Mouse (Mus musculus) forebrain, embryonic 16.5 days (tissue): ENCODE results near the gene Dsp. TPM values are rescaled to one million over a fixed set of nuclear protein-coding genes. Genes with fewer than 3 reads are reported as not detected.

ENCODE experiments used
- ATAC-seq: fragments of 200-750 bp; cut with Nextera tagmentation; 2 replicates; pipeline ENCODE4 v1.8.0; 2017; ENCODE audit warnings: mild to moderate bottlenecking, moderate library complexity
- H3K27ac ChIP-seq: fragments of 300-500 bp; sonication (generic); 2 replicates; pipeline ENCODE4 v1.5.1; 2014; ENCODE audit warnings: low read length, control low read depth
- H3K27me3 ChIP-seq: fragments of 300-500 bp; sonication (generic); replicated peaks from 2 replicates; pipeline ENCODE4 v1.6.1; 2014; ENCODE audit warnings: low read length; ENCODE audit not compliant: control insufficient read depth, insufficient read depth
- H3K36me3 ChIP-seq: fragments of 300-500 bp; sonication (generic); 2 replicates; pipeline ENCODE4 v1.6.1; 2014; ENCODE audit not compliant: control insufficient read depth, insufficient read depth
- H3K4me1 ChIP-seq: fragments of 300-500 bp; sonication (generic); replicated peaks from 2 replicates; pipeline ENCODE4 v1.6.1; 2014; ENCODE audit warnings: low read length; ENCODE audit not compliant: control insufficient read depth, insufficient read depth
- H3K4me2 ChIP-seq: fragments of 300-500 bp; sonication (generic); 2 replicates; pipeline ENCODE4 v1.6.1; 2014; ENCODE audit warnings: mild to moderate bottlenecking, low read length, control low read depth
- H3K4me3 ChIP-seq: fragments of 300-500 bp; sonication (generic); replicated peaks from 2 replicates; pipeline ENCODE4 v1.5.1; 2014; ENCODE audit warnings: mild to moderate bottlenecking, low read length, control low read depth
- H3K9ac ChIP-seq: fragments of 300-500 bp; sonication (generic); replicated peaks from 2 replicates; pipeline ENCODE4 v1.6.1; 2014; ENCODE audit warnings: low read depth, low read length, control low read depth
- H3K9me3 ChIP-seq: fragments of 300-500 bp; sonication (generic); 2 replicates; pipeline ENCODE4 v1.6.1; 2016; ENCODE audit warnings: low read length; ENCODE audit not compliant: control insufficient read depth
- WGBS: fragments of 180-500 bp; shearing (Covaris S2); extraction: QIAGEN DNeasy Blood & Tissue Kit; methylation state at CpG from one replicate; pipeline ENCODE4 v1.1.7; 2014; 5-methylcytosine and 5-hydroxymethylcytosine counted together
- polyA plus RNA-seq: library from polyadenylated mRNA; unstranded; fragments of >200 nt; fragmentation: Nextera tagmentation; extraction: Ambion mirVana; gene quantifications from 2 replicates; pipeline ENCODE4 v1.2.1, GENCODE M21; 2015

Dsp gene
- polyA plus RNA-seq, 1 experiment from 2014 or later, result 0.29 TPM

DNA sequence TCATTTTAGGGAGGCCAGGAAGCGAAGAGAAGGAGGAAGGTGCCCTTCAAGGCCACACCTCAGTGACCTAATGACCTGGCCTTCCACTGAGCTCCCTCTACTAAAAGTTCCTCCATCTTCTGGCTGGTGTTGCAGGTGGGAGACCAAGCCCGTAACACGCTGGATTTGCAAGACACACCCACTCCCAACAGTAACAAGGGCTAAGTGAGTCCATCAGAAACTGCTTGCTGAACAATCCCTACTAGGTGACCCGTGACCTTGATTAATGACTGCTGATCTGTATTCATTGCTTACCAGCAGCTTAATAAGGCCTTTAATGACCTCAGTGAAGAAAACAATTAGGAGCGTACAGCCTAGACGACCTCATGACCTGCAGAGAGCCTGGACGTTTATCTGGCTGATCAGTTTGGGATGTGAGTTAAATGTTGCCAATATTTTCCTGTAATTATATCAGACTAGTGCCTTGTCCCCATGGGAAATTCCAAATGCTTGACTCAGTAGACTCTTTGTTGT lies 18.0 kb upstream of the Dsp start:
- Histone ChIP-seq H3K9ac (no peak overlapping the region), H3K36me3 (no peaks in the 10 kb centered on the region), H3K9me3 (no peaks in the 10 kb centered on the region), H3K4me1 (no peaks in the 10 kb centered on the region), H3K27ac (no peak overlapping the region), H3K4me2 (no peak overlapping the region), H3K27me3 (no peaks in the 10 kb centered on the region), H3K4me3 (no peak overlapping the region)
- ATAC-seq, result no peak
- WGBS, result 45% methylated on average over 7 of the region's 7 CpGs

DNA sequence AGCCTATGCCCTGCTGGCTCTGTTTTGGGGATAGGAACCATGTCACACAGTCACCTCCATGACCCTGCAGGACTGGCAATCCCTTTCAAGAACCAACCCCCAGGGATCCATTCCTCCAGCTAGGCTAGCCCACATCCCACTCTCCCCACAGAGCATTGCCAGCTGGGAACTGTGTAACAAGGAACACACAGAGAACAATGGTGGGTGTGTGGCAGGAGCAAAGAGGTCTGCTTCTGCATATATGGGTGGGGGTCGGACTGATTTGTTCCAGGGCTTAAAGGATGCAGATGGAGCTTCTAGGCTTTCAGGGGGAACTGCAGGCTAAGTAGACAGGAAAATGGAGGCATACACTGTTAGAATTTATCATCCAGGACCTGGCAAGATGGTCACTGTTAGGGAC lies 10.6 kb upstream of the Dsp start:
- no peaks in the 10 kb centered on the region for H3K4me1 ChIP-seq
- H3K9me3 ChIP-seq, result no peaks in the 10 kb centered on the region
- H3K27ac ChIP-seq, result no peak overlapping the region
- whole genome bisulfite sequencing, result 39% methylated on average over 1 of the region's 1 CpGs
- no peak overlapping the region for H3K4me2 ChIP-seq
- no peak overlapping the region for H3K9ac ChIP-seq
- H3K27me3 ChIP-seq, result no peaks in the 10 kb centered on the region
- no peaks in the 10 kb centered on the region for H3K36me3 ChIP-seq
- ATAC-seq, result no peak
- no peak overlapping the region for H3K4me3 ChIP-seq

- Histone ChIP-seq H3K27me3 (peaks cover 13% of the 10 kb centered on the region), H3K36me3 (no peaks in the 10 kb centered on the region), H3K4me3 (no peak overlapping the region), H3K9ac (no peak overlapping the region), H3K4me2 (0 out of 2 replicates have a peak overlapping the region, but pooled peaks have one; percentile 2), H3K4me1 (no peaks in the 10 kb centered on the region), H3K27ac (no peak overlapping the region), H3K9me3 (no peaks in the 10 kb centered on the region)
- 12% methylated on average over 20 of the region's 20 CpGs for WGBS
- no peak for ATAC-seq
Measured at GRCm38 (mm10) chr13:38144962-38145713, 6.0 kb upstream of the Dsp start.

- Histone ChIP-seq H3K27me3 (peaks cover 34% of the 10 kb centered on the region), H3K36me3 (no peaks in the 10 kb centered on the region), H3K4me2 (no peak overlapping the region), H3K9me3 (no peaks in the 10 kb centered on the region), H3K9ac (no peak overlapping the region), H3K4me3 (no peak overlapping the region), H3K27ac (no peak overlapping the region), H3K4me1 (peaks cover 21% of the 10 kb centered on the region)
- WGBS, result 67% methylated on average over 3 of the region's 3 CpGs
- no peak for ATAC-seq
Measured at GRCm38 (mm10) chr13:38148348-38148747, 2.7 kb upstream of the Dsp start.

GRCm38 (mm10) chr13:38151671-38152428 lies 756 bp downstream of the Dsp start:
- H3K4me3 ChIP-seq, result peak overlapping the region; percentile 44
- no peaks in the 10 kb centered on the region for H3K36me3 ChIP-seq
- under 1% methylated on average over 42 of the region's 49 CpGs for WGBS
- peak; percentile 60 for ATAC-seq
- H3K27me3 ChIP-seq, result peaks cover 51% of the 10 kb centered on the region
- no peaks in the 10 kb centered on the region for H3K9me3 ChIP-seq
- peak overlapping the region; percentile 55 for H3K9ac ChIP-seq
- H3K4me2 ChIP-seq, result peak overlapping the region; percentile 73
- H3K4me1 ChIP-seq, result peaks cover 21% of the 10 kb centered on the region
- H3K27ac ChIP-seq, result no peak overlapping the region

GRCm38 (mm10) chr13:38152429-38153035 lies 1.4 kb downstream of the Dsp start:
- Histone ChIP-seq H3K9me3 (no peaks in the 10 kb centered on the region), H3K4me3 (peak overlapping the region; percentile 24), H3K4me1 (peaks cover 21% of the 10 kb centered on the region), H3K4me2 (peak overlapping the region; percentile 32), H3K27me3 (peaks cover 51% of the 10 kb centered on the region), H3K9ac (no peak overlapping the region), H3K36me3 (no peaks in the 10 kb centered on the region), H3K27ac (no peak overlapping the region)
- WGBS, result under 1% methylated on average over 31 of the region's 31 CpGs
- no peak; the same call in 1 of the 2 replicates for ATAC-seq

- Histone ChIP-seq H3K27me3 (peaks cover 43% of the 10 kb centered on the region), H3K36me3 (no peaks in the 10 kb centered on the region), H3K4me1 (peaks cover 21% of the 10 kb centered on the region), H3K27ac (no peak overlapping the region), H3K9me3 (no peaks in the 10 kb centered on the region), H3K9ac (no peak overlapping the region), H3K4me3 (no peak overlapping the region), H3K4me2 (no peak overlapping the region)
- no peak for ATAC-seq
- WGBS, result 7% methylated on average over 2 of the region's 2 CpGs
Measured at GRCm38 (mm10) chr13:38155523-38155922, 4.4 kb downstream of the Dsp start.

DNA sequence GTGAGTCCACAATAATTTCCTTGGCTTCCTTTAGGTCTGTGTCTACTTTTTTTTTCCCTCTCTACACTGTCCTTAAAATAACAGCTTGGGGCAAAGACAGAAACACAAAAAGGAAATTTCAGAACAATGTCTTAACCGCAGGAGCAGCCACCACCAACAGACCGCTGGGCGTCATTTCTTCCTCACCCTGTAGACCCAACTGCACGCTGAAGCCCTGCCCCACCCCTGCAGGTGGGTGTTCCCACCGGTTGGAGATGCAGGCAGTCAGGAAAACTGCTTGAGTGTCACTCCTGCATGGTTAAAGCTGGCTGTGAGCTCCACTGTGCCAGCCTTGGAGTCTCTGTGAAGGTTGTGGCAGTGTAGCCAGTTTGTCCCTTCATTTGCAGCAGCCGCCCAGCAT lies 6.5 kb downstream of the Dsp start:
- 24% methylated on average over 6 of the region's 6 CpGs for WGBS
- Histone ChIP-seq H3K4me3 (no peak overlapping the region), H3K36me3 (no peaks in the 10 kb centered on the region), H3K4me1 (peaks cover 3% of the 10 kb centered on the region), H3K27me3 (peaks cover 30% of the 10 kb centered on the region), H3K4me2 (no peak overlapping the region), H3K9me3 (no peaks in the 10 kb centered on the region), H3K9ac (no peak overlapping the region), H3K27ac (no peak overlapping the region)
- ATAC-seq, result no peak

- no peak overlapping the region for H3K9ac ChIP-seq
- peaks cover 9% of the 10 kb centered on the region; the same call in 1 of the 2 replicates for H3K27me3 ChIP-seq
- H3K4me1 ChIP-seq, result 0 out of 2 replicates have a peak, but pooled peaks cover 2% of the 10 kb centered on the region
- WGBS, result 56% methylated on average over 2 of the region's 2 CpGs
- no peaks in the 10 kb centered on the region for H3K36me3 ChIP-seq
- no peak overlapping the region for H3K27ac ChIP-seq
- H3K4me2 ChIP-seq, result no peak overlapping the region
- H3K4me3 ChIP-seq, result no peak overlapping the region
- no peaks in the 10 kb centered on the region for H3K9me3 ChIP-seq
- ATAC-seq, result no peak
Measured at GRCm38 (mm10) chr13:38162002-38162401, 10.9 kb downstream of the Dsp start.
